Mouse (Mus musculus) gastrocnemius, adult 18-20 months (tissue): Measurements from ENCODE around the gene Far1. TPM values are rescaled to one million over a fixed set of nuclear protein-coding genes. Genes with fewer than 3 reads are reported as not detected.

Source experiments
- DNase-seq: peaks from one replicate; pipeline ENCODE4 v3.0.0; 2021; ENCODE audit warnings: low spot score
- total RNA-seq, 2 experiments: library from RNA; stranded (reverse); gene quantifications; 2 replicates each; pipeline ENCODE4 v1.2.3; 2021

Gene Far1
- total RNA-seq, 2 experiments from 2014 or later: 9.1 to 10.7 TPM

DNA sequence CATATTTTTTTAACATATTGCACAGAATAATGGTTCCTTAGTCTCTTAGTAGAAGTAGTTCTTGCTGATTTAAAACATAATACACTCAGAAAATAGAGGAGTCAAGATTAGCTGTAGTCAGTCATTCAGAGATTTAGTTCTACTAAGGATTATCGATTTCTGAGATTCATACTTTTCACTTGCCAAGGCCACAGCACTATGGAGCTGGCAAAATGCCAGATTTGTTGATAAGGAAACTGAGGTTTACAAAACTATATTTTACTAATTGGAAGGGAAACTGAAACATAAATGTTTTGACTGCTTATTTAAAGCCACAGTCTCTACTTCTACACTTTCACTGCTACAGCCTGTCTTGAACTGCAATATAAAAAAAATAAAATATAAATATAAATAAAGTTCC is 53.3 kb downstream of the Far1 start:
- DNase-seq: no peak

DNA sequence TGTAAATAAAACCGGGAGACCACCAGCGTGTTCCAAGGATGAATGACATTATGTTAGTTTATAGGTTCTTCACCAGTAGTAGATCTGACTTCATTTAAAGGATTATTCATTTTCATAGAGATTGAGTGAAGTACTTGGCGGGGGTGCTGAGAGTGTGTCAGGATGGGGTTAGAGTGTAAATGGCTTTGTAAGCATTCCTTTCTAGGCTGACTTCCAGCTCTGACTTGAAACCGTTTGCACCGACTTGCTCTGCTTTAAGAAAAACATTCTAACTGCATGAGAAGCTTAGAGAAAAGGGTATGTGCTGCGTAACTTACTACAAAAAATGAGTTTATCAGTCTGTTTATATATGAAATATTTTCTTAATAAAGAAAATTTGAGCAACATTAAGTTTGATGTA is 57.5 kb downstream of the Far1 start:
- no peak for DNase-seq

DNA sequence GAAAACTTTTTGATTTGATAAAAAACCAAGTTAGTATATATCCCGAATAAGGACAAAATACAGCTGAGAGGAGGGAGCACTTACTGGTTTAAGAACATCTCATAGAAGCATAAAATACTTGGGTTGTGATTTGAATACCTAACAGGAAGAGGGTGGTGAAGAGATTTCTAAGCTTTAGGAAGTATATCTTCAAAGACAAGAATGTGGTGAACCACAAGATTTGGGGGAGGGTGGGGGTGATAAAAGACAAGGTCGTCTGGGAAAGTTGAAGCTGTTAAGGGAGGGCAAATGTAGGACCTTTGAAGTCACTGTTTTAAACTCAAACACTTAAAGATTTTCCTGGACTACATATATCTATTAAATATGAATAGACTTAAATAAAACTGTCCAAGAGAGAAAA is 59.1 kb downstream of the Far1 start:
- DNase-seq: no peak

DNA sequence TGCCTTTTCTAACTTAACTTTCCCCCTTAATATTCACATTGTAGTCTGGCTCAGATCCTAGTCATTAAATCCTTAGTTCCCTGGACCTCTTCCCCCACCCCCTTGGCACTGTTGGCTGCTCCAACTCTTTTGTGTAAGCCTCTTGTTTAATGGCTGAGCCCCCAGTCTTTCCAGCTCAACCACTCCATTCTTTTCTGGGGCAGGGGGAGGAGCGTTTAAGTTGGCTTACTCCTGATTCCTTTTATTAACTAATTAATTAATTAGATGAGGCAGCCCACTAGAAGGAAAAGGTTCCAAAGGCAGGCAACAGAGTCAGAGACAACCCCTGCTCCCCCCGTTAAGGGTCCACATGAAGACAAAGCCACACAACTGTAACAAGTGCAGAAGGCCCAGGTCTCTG is 68.5 kb downstream of the Far1 start:
- no peak for DNase-seq

DNA sequence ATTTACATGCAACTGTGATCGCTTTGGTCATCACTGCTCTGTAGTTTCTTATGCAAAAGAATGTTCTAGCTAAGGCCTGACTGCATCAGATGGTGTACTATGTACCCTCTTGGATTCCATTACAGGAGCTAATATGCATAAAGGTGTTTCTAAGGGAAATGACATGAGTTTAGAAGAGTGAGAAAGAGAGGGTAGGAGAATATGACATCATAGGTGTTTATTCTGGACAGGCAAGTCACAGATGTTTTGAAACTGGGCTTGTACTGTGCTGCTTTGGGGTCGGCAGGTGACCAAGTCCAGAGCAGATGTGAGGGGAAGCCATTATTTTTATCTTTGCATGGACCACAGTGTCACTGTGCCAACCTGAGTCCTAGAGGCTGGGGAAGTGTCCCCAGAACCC is 75.6 kb downstream of the Far1 start:
- no peak for DNase-seq

DNA sequence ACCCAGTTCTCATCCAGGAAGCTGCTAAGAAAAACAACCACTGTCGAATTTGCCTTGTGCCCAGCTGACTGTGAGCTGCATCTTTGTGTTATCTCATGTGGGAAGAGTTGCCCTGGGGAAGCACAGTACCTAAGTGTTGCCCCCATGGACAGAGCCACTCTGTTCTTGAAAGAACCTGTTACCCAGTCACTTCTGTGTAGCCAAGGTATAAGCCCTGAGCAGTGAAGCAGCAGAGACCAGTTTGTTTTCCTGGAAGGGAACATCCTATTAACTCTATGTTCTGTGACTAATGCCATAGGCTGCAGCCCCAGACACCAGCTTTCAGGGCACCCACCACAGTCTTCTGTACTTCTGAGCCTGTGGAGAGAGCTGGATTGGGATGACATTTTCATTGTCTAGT is 76.7 kb downstream of the Far1 start:
- DNase-seq: no peak

DNA sequence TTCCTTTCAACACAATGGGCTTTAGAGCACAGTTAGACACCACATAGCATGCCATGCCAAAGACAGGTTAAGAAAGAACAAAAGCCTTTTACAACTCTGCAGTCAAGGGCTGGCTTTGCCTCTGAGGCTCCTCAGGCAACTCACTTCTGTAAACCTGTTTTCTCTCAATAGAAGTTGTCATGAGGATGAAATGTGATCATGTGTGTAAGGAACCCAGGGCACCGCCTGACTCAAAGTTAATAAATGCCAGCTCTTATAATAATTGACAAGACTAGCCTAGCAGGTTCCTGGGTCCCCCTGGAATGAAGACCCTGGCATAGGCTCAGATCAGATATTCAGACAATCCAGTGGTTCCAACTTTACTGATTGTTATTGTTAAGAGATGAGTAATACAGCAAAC is 77.5 kb downstream of the Far1 start:
- DNase-seq: no peak

DNA sequence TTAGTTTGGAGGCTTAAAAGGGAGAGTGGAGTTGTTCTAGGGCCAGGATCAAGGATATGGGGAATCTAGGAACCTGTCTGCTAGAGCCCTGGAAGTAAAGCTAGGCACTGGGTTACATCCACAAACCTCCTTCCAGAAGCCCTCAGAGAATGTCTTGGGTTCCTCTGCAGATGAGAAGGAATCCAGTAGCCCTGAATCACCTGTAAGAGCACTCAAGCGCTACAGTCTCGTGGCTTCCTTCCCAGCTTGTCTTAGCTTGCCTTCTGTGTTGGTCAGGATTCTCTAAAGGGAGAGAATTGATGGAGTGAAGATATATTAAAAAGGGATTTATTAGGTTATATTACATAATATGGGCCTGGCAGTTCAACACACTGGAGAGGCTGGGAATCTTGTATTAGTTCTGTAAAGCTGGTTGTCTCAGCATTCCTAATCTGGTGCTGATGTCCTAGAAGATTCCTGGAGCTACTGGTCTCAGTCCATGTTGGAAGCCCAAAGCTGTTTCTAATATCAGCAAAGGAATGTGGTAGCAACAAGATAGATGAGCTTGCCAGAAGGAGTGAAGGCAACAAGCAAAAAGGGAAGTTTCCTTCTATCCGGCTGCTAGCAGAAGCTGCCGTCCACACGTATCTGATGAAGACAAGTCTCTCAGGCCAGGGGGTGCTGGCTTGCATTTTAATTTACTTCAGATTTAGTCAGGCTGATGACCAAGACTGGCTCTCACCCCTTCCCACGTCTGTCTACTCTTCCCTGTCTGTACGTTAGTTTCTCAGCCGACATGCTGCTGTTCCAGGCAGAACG is 78.1 kb downstream of the Far1 start:
- DNase-seq: no peak

DNA sequence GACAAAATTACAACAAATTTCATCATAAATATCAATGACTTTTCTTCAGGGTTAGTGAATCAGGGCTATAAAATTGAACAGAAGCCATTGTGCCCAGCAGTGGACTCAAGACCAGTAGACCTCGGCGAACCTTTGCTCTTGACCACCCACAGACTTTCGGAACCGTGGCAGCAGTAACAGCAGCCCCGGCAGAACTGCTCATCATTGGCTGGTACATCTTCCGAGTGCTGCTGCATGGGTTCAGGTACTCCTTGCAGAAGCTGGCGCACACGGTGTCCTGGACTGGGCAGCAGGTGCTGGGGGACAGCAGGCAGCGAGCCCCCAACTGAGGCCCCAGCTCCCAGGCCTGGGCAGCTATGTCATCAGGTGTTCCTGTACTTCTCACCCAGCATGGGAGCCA is 79.1 kb downstream of the Far1 start:
- DNase-seq: no peak

DNA sequence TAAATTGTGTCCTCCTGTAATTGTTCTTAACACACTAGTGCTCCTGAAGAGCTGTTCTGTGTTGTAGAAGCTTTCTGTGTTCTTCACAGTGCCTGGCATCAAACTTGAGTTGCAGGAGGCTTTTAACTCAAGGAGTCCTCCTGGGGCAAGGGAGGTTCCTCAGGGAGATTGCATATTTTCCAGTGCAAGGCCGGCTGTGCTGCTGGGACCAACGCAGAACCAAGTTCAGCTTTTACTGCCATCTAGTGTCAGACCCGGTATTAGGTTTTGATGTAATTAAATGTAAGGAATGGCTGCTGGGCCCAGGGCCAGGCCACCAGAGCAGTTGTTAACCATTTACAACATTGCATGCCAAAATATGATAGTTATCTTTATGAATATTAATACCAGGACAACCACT is 80.7 kb downstream of the Far1 start:
- DNase-seq: peak; percentile 49

DNA sequence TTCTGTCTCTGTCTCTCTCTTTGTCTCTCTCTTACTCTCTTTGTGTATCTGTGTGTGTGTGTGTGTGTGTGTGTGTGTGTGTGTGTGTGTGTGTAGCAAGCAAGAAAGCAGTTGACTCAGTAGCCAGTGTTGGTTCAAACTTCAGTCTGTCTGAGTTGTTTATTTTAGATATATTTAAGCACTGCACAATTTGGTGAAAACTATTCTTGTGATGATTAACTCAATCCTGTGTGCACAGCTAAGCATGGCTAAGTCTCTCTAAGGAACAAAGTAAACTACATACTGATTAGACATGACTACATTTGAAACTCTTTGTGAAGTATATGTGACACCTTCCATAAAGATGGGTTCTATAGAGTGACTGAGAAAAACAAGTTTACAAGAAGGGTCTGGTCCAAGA is 83.6 kb downstream of the Far1 start:
- DNase-seq: no peak

DNA sequence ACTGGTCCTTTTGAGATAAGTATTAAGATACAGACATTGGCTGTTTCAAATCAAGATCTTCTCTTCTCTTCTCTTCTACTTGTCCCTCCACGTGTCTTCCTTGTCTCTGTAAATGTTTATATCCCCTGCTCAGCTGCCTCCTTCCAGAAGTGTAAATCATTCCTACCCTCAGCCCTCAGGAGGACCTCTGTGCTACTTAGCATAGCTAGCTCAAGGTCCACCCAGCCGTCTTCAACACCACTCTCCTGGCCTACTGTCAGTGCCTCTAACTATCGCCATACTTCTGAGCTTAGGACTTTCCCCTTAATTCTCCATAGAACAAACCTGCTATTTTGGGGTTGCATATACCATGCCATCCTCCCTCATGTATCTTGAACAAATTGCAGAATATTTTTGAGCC is 88.2 kb downstream of the Far1 start:
- DNase-seq: no peak

DNA sequence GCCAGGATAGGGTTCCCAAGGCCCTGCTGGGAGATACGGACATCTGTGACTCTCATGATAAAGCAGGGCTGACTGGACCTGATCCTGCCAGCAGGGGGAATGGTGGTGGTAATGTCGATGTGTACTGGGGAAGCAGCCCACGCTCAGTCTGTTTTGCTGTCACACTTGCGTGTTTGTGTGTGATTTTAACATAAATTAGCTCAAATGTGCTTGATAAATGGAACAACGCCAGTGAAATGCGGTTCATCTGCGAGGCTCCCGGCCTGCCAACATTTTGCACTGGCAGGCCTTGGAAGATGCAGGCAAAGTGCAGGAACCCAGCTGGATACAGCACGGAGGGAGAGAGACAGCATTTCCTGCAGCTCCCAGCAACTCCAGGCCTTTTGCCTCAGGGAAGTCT is 94.3 kb downstream of the Far1 start:
- DNase-seq: no peak

DNA sequence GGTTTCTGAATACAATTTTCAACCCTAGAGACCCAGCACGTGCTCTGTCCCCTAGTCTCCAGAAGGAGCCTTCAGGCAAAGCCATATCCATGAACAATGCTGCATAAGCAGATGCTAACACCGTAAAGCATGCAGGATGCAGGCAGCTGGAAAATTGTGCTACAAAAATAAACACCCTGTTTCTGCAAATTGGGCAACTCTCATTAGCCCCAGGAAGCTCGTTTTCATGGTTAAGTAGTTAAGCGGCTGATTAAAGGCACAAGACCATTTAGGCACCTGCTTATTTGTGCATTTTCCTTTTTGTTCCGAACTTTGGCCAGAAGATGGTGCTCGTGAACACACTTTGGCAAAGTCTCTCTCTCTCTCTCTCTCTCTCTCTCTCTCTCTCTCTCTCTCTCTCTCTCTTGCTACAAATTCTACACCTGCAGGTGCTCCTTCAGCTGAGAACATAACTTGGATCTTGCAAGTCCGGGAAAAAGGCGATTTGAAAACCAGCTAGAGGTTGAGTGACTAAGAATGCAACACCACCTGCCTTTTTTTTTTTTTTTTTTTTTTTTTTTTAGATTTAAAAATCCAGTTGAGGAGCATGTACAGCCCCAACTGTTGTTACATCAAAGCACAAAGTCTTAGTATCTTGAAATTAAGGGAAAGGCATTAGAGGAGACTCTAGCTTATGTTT is 95.5 kb downstream of the Far1 start:
- DNase-seq: peak; percentile 19

DNA sequence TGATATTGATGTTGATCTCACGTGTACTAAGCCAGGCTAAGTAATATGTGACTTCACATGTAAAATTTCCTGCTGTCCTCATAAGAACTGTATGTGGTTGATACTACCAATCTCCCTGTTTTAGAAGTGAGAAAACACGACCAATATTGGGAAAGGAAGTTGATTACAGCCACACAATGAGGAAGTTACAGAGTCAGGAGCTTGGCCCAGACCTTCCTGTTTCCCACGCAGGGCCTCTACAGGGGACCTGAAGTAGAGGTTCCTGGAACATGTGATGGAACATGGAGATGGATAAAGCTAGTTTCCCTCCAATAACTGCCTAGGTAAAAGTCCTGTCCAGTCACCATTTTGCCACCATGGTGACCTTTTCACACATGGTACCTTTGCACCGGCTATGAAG is 99.0 kb downstream of the Far1 start:
- DNase-seq: no peak

DNA sequence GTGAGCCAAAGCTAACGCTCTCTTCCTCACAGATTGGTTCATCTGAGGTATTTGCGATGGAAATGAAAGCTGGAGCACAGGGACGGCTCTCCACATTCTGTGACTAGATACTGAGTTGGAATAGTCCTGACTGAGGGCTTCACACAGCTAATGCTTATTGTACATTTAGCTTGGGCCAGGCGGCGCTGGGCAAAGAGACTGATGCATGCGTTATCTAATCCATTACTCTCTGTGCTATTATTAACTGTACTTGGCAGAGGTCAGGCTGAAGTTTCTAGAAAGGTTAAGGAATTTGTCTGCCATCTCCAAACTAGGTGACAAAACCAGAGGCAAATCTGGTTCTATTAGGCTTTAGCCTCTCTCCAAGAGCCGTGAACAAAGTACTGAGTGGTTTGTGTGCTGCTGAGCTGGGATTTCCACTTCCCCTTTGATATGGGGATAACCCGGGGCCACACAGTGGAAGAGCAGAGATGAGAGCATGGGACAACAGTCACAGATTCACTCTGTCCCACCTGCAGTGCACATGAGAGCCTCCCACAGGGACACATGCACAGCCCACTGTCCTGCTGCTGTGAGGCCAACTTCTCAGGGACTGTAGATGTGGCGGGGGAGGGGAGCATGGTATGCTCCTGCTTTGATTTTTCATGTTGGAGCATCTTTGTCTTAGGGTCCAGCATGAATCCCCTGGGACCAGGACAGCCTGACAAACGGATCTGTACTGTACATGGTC is 100.7 kb downstream of the Far1 start:
- DNase-seq: no peak

DNA sequence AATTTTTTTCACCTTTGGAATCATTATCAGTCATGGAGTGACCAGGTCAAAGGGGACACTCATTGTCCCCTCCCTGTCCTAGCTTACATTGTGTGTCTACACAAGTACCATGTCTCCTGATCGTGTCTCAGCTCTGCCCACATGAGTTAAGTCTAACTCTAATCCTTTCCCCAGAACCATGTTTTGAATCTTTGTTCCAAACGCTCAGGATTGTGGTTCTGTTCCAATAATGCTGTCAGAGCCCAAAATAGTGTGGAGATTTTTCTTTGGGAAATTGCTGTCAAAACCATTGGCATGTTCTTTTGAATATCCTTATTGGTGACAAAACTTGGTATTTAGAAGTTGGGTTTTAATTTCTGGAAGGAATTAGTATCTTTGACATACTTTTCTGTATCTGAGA is 105.5 kb downstream of the Far1 start:
- no peak for DNase-seq

DNA sequence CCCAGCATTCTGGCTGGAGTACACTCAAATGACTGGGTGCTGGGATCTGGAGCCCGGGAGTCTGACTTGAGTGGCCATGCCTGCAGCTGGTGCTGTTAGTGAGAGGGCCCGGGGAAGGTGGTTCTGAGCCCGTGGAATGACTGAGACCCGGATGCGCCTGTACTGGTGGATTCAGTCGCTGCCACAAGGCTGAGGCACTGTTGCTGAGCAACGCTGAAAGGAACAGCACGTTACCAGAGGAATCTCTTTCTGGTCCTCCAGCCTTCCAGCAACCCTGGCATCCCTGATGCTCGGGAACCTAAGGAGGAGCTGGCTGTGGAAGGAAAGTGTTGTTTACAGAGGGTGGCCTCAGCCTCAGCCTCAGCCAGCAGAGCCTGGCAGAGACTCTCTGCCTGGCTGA is 106.1 kb downstream of the Far1 start:
- no peak for DNase-seq
